Mouse (Mus musculus) hindbrain, embryonic 16.5 days (tissue): ENCODE measurements at regions not wholly inside any gene's neighbourhood (a gene's known extent, or its start where the extent isn't known, plus 50 kb on each side); places are given as distances from the start of the nearest gene placed in this dataset.
A peak's percentile ranks its signal among the peaks of the same experiment; 100 is the strongest.
"Not testable (repeated sequence)": the region's sequence is repeated elsewhere in the genome, so short reads cannot be mapped to it uniquely, and the experiment has no call there.

Experiments
- ATAC-seq: fragments of 200-750 bp; cut with Nextera tagmentation; 2 replicates; pipeline ENCODE4 v1.8.0; 2017; ENCODE audit warnings: moderate TSS enrichment, moderate library complexity
- H3K27ac ChIP-seq: fragments of 300-500 bp; sonication (generic); 2 replicates; pipeline ENCODE4 v1.5.1; 2014; ENCODE audit warnings: low read depth, mild to moderate bottlenecking, control low read depth, low read length, moderate library complexity
- H3K27me3 ChIP-seq: fragments of 300-500 bp; sonication (generic); replicated peaks from 2 replicates; pipeline ENCODE4 v1.6.1; 2014; ENCODE audit warnings: low read length; ENCODE audit not compliant: control insufficient read depth, insufficient read depth
- H3K36me3 ChIP-seq: fragments of 300-500 bp; sonication (generic); 2 replicates; pipeline ENCODE4 v1.6.1; 2014; ENCODE audit warnings: mild to moderate bottlenecking, low read length, moderate library complexity, mixed read lengths; ENCODE audit not compliant: control insufficient read depth, insufficient read depth
- H3K4me1 ChIP-seq: fragments of 300-500 bp; sonication (generic); 2 replicates; pipeline ENCODE4 v1.6.1; 2014; ENCODE audit warnings: low read depth, low read length; ENCODE audit not compliant: control insufficient read depth, insufficient read depth
- H3K4me2 ChIP-seq: fragments of 300-500 bp; sonication (generic); 2 replicates; pipeline ENCODE4 v1.6.1; 2014; ENCODE audit warnings: mild to moderate bottlenecking, low read length, control low read depth, moderate library complexity
- H3K4me3 ChIP-seq: fragments of 300-500 bp; sonication (generic); 2 replicates; pipeline ENCODE4 v1.5.1; 2014; ENCODE audit warnings: mild to moderate bottlenecking, low read length, control low read depth, moderate library complexity
- H3K9ac ChIP-seq: fragments of 300-500 bp; sonication (generic); 2 replicates; pipeline ENCODE4 v1.6.1; 2014; ENCODE audit warnings: low read depth, mild to moderate bottlenecking, control low read depth, low read length, moderate library complexity
- H3K9me3 ChIP-seq: fragments of 300-500 bp; sonication (generic); 2 replicates; pipeline ENCODE4 v1.6.1; 2014; ENCODE audit warnings: mild to moderate bottlenecking, low read length, moderate library complexity; ENCODE audit not compliant: control insufficient read depth
- WGBS: fragments of 180-500 bp; shearing (Covaris S2); extraction: QIAGEN DNeasy Blood & Tissue Kit; methylation state at CpG from one replicate; pipeline ENCODE4 v1.1.7; 2014; 5-methylcytosine and 5-hydroxymethylcytosine counted together

DNA sequence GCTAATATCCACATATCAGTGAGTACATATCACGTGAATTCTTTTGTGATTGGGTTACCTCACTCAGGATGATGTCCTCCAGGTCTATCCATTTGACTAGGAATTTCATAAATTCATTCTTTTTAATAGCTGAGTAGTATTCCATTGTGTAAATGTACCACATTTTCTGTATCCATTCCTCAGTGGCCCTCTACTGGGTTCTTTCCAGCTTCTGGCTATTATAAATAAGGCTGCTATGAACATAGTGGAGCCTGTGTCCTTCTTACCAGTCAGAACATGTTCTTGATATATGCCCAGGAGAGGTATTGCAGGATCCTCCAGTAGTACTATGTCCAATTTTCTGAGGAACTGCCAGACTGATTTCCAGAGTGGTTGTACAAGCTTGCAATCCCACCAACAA lies 884.0 kb upstream of the Lrrc4c start:
- not testable (repeated sequence) for H3K4me3 ChIP-seq, H3K4me1 ChIP-seq, H3K9ac ChIP-seq, H3K27me3 ChIP-seq, ATAC-seq, H3K4me2 ChIP-seq, H3K36me3 ChIP-seq, H3K9me3 ChIP-seq, H3K27ac ChIP-seq
- 73% methylated on average over 1 of the region's 1 CpGs for WGBS

GRCm38 (mm10) chr2:95440957-95441356 lies 877.0 kb upstream of the Lrrc4c start:
- no peak for ATAC-seq
- no peak overlapping the region for H3K9ac ChIP-seq
- no peak overlapping the region for H3K4me3 ChIP-seq
- H3K4me2 ChIP-seq = no peak overlapping the region
- no peaks in the 10 kb centered on the region for H3K9me3 ChIP-seq
- H3K36me3 ChIP-seq = no peaks in the 10 kb centered on the region
- H3K27ac ChIP-seq = no peak overlapping the region
- no peaks in the 10 kb centered on the region for H3K27me3 ChIP-seq
- no peaks in the 10 kb centered on the region for H3K4me1 ChIP-seq

DNA sequence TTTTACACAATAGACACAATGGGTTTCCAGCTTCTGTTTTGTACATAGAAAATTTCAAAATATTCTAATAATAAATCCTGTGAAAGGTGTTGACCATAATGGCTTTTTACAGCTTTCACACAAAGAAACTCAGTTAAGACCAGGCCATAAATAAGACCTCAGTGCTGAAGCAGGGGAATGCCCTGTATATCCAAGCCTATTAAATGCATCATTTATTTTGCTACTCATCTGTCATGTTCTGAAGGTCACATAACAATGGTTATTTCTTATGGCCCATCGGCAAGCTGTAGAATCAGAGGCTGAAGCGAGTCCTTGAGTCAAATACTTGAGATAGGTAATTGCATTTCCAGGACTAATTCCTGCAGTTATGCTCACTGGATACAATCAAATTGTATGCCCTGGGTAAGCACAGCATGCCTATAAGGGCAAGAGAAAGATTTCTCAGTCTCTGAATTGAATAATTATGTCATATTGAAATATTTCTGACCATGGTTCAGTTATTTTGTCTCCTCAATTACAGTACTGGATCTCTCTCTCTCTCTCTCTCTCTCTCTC lies 874.6 kb upstream of the Lrrc4c start:
- Histone ChIP-seq H3K9ac (no peak overlapping the region), H3K9me3 (no peaks in the 10 kb centered on the region), H3K36me3 (no peaks in the 10 kb centered on the region), H3K4me1 (no peaks in the 10 kb centered on the region), H3K27ac (no peak overlapping the region), H3K4me3 (no peak overlapping the region), H3K27me3 (no peaks in the 10 kb centered on the region), H3K4me2 (no peak overlapping the region)
- WGBS = 60% methylated on average over 2 of the region's 2 CpGs
- ATAC-seq = no peak

DNA sequence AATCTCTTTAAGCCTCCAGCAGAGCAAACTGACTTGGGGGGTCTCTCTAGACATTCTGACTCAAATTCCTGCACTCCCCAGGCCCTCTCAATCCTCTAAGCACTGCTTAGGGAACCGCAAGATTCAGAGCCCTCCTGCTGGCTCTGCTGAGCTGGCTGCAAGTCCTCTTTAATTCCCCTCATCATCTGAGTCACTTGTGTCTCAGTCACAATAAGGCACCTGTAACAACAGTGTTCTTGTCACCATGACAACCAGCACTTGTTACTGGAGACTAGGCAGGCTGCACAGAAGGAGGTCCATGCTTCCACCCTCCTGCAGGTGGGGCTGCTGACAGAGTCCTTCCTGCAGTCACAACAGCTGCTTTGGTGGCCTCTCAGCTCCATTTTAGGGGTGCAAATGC lies 869.1 kb upstream of the Lrrc4c start:
- Histone ChIP-seq H3K27ac (no peak overlapping the region), H3K36me3 (no peaks in the 10 kb centered on the region), H3K9me3 (no peaks in the 10 kb centered on the region), H3K4me2 (no peak overlapping the region), H3K9ac (no peak overlapping the region), H3K4me3 (no peak overlapping the region), H3K4me1 (no peaks in the 10 kb centered on the region), H3K27me3 (no peaks in the 10 kb centered on the region)
- ATAC-seq = peak; percentile 75
- 0% methylated on average over 1 of the region's 1 CpGs for WGBS

- WGBS = 84% methylated on average over 5 of the region's 5 CpGs
- Histone ChIP-seq H3K36me3 (no peaks in the 10 kb centered on the region), H3K4me3 (no peak overlapping the region), H3K4me1 (no peaks in the 10 kb centered on the region), H3K4me2 (no peak overlapping the region), H3K27ac (no peak overlapping the region), H3K9me3 (no peaks in the 10 kb centered on the region), H3K9ac (no peak overlapping the region), H3K27me3 (no peaks in the 10 kb centered on the region)
- ATAC-seq = no peak
These were observed 838.1 kb upstream of the Lrrc4c start for GRCm38 (mm10) chr2:95479827-95480226.

DNA sequence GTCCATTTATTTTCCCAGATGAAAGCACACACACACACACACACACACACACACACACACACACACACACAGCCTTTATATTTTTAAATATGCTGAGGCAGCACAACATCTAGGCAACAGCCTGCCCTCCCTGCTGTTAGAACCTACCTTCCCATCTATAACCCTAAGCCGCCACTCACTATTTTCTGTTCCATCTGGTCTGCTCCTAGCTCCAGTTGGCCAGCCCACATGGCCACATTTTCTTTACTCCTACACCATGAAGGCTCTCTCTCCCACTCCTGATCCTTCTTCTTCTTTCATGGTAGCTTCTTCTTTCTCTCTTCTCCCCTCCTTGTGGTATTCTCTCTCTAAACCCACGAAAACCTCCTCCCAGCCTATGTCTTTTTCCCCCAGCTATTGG lies 834.6 kb upstream of the Lrrc4c start:
- no peaks in the 10 kb centered on the region for H3K36me3 ChIP-seq
- H3K4me3 ChIP-seq = no peak overlapping the region
- H3K9ac ChIP-seq = no peak overlapping the region
- no peak overlapping the region for H3K27ac ChIP-seq
- H3K27me3 ChIP-seq = no peaks in the 10 kb centered on the region
- H3K9me3 ChIP-seq = no peaks in the 10 kb centered on the region
- 95% methylated on average over 2 of the region's 2 CpGs for WGBS
- H3K4me1 ChIP-seq = no peaks in the 10 kb centered on the region
- H3K4me2 ChIP-seq = no peak overlapping the region
- no peak for ATAC-seq

- peaks cover 2% of the 10 kb centered on the region; the same call in 1 of the 2 replicates for H3K9me3 ChIP-seq
- no peak overlapping the region for H3K4me3 ChIP-seq
- no peak for ATAC-seq
- no peak overlapping the region for H3K4me2 ChIP-seq
- WGBS = 92% methylated on average over 3 of the region's 3 CpGs
- no peaks in the 10 kb centered on the region for H3K27me3 ChIP-seq
- H3K36me3 ChIP-seq = no peaks in the 10 kb centered on the region
- H3K9ac ChIP-seq = no peak overlapping the region
- H3K27ac ChIP-seq = no peak overlapping the region
- H3K4me1 ChIP-seq = no peaks in the 10 kb centered on the region
These were observed 830.3 kb upstream of the Lrrc4c start for GRCm38 (mm10) chr2:95487580-95488135.

DNA sequence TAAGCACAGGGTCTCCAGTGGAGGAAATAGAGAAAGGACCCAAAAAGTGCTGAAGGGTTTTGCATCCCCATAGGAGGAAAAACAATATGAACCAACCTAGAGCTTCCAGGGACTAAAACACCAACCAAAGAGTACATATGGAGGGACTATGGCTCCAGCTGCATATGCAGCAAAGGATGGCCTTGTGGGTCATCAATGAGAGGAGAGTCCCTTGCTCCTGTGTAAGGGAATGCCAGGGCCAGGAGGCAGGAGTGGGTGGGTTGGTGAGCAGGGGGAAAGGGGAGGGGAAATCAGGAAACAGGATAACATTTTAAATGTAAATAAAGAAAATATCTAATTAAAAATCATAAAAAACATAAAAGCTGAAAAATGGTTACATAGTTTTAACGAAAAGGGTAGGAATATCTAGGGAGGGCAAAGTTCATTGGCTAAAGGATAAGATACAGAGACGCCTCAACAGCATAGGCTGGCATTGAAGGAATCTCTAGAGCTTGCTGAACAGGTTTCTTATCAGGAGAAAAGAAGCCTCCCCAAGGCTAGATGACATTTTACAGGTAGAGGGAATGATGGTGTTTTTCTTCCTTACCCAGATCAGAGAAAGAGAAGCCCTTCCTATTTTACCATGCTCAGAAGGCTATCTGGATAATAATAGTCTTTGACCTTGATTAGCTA lies 823.8 kb upstream of the Lrrc4c start:
- 84% methylated on average over 2 of the region's 2 CpGs for WGBS
- Histone ChIP-seq H3K4me2 (no peak overlapping the region), H3K4me1 (no peaks in the 10 kb centered on the region), H3K36me3 (no peaks in the 10 kb centered on the region), H3K4me3 (no peak overlapping the region), H3K9ac (no peak overlapping the region), H3K27ac (no peak overlapping the region), H3K9me3 (peaks cover 3% of the 10 kb centered on the region; the same call in 1 of the 2 replicates), H3K27me3 (no peaks in the 10 kb centered on the region)
- no peak for ATAC-seq

DNA sequence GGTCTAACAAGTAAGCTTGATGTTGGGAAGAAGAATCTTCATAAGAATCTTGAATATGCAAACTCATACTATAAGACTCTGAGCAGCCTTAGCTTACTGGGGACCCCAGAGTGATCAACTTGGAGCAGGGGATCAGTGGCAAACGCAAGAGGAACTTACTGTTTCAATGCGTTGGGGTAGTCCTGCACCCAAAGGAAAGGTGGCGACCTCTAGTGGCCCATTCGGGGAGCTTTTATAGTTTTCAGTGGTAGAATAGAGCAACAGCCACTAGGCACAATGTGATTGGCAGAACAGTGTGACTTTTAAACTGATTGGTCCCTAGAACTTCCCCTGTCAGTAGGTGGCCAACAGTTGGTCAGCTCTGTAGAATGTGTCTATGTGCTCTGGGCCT lies 823.3 kb upstream of the Lrrc4c start:
- Histone ChIP-seq H3K4me2 (no peak overlapping the region), H3K4me1 (no peaks in the 10 kb centered on the region), H3K27ac (no peak overlapping the region), H3K9me3 (peaks cover 3% of the 10 kb centered on the region; the same call in 1 of the 2 replicates), H3K9ac (no peak overlapping the region), H3K4me3 (no peak overlapping the region), H3K27me3 (no peaks in the 10 kb centered on the region), H3K36me3 (no peaks in the 10 kb centered on the region)
- no peak for ATAC-seq
- WGBS = 42% methylated on average over 4 of the region's 4 CpGs
